Mouse (Mus musculus) CH12.LX (cell line): ENCODE results near the gene Hoxa10.

Source experiments
- BHLHE40 ChIP-seq: IDR thresholded peaks from 2 replicates; pipeline ENCODE4 v1.6.1; 2011; ENCODE audit warnings: mild to moderate bottlenecking, low read depth, low read length, improper control_type of control experiment
- CHD2 ChIP-seq: IDR thresholded peaks from 2 replicates; pipeline ENCODE4 v1.6.1; 2011; ENCODE audit warnings: low read length, improper control_type of control experiment
- CTCF ChIP-seq, 2 experiments: IDR thresholded peaks in 1 of 2; conservative IDR thresholded peaks in 1 of 2; 2 replicates each; pipeline ENCODE4 v1.5.1; 2011 to 2012; ENCODE audit warnings: low read depth in 2 of 2, low read length in 2 of 2, improper control_type of control experiment in 1 of 2, inconsistent platforms in 1 of 2, mild to moderate bottlenecking in 1 of 2, moderate library complexity in 1 of 2
- E2F4 ChIP-seq: IDR thresholded peaks from 2 replicates; pipeline ENCODE4 v1.6.1; 2011; ENCODE audit warnings: low read depth, low read length, improper control_type of control experiment; ENCODE audit not compliant: insufficient replicate concordance
- EP300 ChIP-seq: IDR thresholded peaks from 2 replicates; pipeline ENCODE4 v1.6.1; 2011; ENCODE audit warnings: low read length, improper control_type of control experiment
- MAFK ChIP-seq: IDR thresholded peaks from 2 replicates; pipeline ENCODE4 v1.6.1; 2011; ENCODE audit warnings: low read length, improper control_type of control experiment; ENCODE audit not compliant: insufficient replicate concordance
- MYC ChIP-seq: IDR thresholded peaks from 2 replicates; pipeline ENCODE4 v1.6.1; 2011; ENCODE audit warnings: low read depth, mild to moderate bottlenecking, improper control_type of control experiment, low read length
- POLR2A ChIP-seq: IDR thresholded peaks from 2 replicates; pipeline ENCODE4 v1.6.1; 2011; ENCODE audit warnings: low read depth, mild to moderate bottlenecking, improper control_type of control experiment, low read length
- POLR2AphosphoS2 ChIP-seq: IDR thresholded peaks from 2 replicates; pipeline ENCODE4 v1.6.1; 2011; ENCODE audit warnings: low read depth, low read length, improper control_type of control experiment
- SMC3 ChIP-seq: IDR thresholded peaks from 2 replicates; pipeline ENCODE4 v1.6.1; 2011; ENCODE audit warnings: low read depth, low read length, improper control_type of control experiment
- TBP ChIP-seq: conservative IDR thresholded peaks from 2 replicates; pipeline ENCODE4 v1.6.1; 2011; ENCODE audit warnings: low read depth, low read length, improper control_type of control experiment
- TCF12 ChIP-seq: IDR thresholded peaks from 2 replicates; pipeline ENCODE4 v1.6.1; 2014; ENCODE audit warnings: low read depth, mild to moderate bottlenecking, inconsistent platforms, low read length, improper control_type of control experiment
- USF1 ChIP-seq: IDR thresholded peaks from 2 replicates; pipeline ENCODE4 v1.6.1; 2014; ENCODE audit warnings: low read depth, mild to moderate bottlenecking, inconsistent platforms, low read length, improper control_type of control experiment
- USF2 ChIP-seq: conservative IDR thresholded peaks from 2 replicates; pipeline ENCODE4 v1.6.1; 2011; ENCODE audit warnings: low read depth, low read length, improper control_type of control experiment

- TF ChIP-seq CHD2 (no peak), POLR2A (peak; percentile 23; the same call in 1 of the 2 replicates), MAFK (no peak), TCF12 (no peak), CTCF (conservative IDR thresholded peaks at IDR 0.05 in 1 of 2, IDR thresholded peaks at IDR 0.05 in 1 of 2; ENCODE audit: low read depth in 2 of 2, low read length in 2 of 2) (no peak), USF2 (no peak), EP300 (no peak), USF1 (no peak), MYC (no peak), E2F4 (no peak), TBP (no peak), BHLHE40 (no peak), POLR2AphosphoS2 (no peak), SMC3 (no peak)
Observed at GRCm38 (mm10) chr6:52260654-52261575, 20.3 kb upstream of the Hoxa10 start, which contains the start of gene Hoxa13.
